Mouse (Mus musculus) intestine, embryonic 16.5 days (tissue): ENCODE results near the gene Plin1. TPM values are rescaled to one million over a fixed set of nuclear protein-coding genes. Genes with fewer than 3 reads are reported as not detected.

ENCODE experiments used
- ATAC-seq: fragments of 200-750 bp; cut with Nextera tagmentation; 2 replicates; pipeline ENCODE4 v1.8.0; 2017; ENCODE audit warnings: moderate TSS enrichment, moderate library complexity
- H3K27ac ChIP-seq: fragments of 300-500 bp; sonication (generic); 2 replicates; pipeline ENCODE4 v1.5.1; 2014; ENCODE audit warnings: mild to moderate bottlenecking, low read length
- H3K27me3 ChIP-seq: fragments of 300-500 bp; sonication (generic); replicated peaks from 2 replicates; pipeline ENCODE4 v1.6.1; 2014; ENCODE audit warnings: low read length, control low read depth, mixed read lengths; ENCODE audit not compliant: control insufficient read depth, insufficient read depth
- H3K36me3 ChIP-seq: fragments of 300-500 bp; sonication (generic); 2 replicates; pipeline ENCODE4 v1.6.1; 2014; ENCODE audit warnings: low read length, control low read depth; ENCODE audit not compliant: control insufficient read depth, insufficient read depth
- H3K4me1 ChIP-seq: fragments of 300-500 bp; sonication (generic); 2 replicates; pipeline ENCODE4 v1.6.1; 2014; ENCODE audit warnings: low read length, control low read depth, mixed read lengths; ENCODE audit not compliant: control insufficient read depth, insufficient read depth
- H3K4me2 ChIP-seq: fragments of 300-500 bp; sonication (generic); 2 replicates; pipeline ENCODE4 v1.6.1; 2014; ENCODE audit warnings: low read depth, low read length, control low read depth
- H3K4me3 ChIP-seq: fragments of 300-500 bp; sonication (generic); 2 replicates; pipeline ENCODE4 v1.5.1; 2014; ENCODE audit warnings: mild to moderate bottlenecking, low read length
- H3K9ac ChIP-seq: fragments of 300-500 bp; sonication (generic); 2 replicates; pipeline ENCODE4 v1.6.1; 2014; ENCODE audit warnings: low read depth, low read length
- H3K9me3 ChIP-seq: fragments of 300-500 bp; sonication (generic); 2 replicates; pipeline ENCODE4 v1.6.1; 2016; ENCODE audit warnings: low read length, control low read depth; ENCODE audit not compliant: control insufficient read depth
- WGBS: fragments of 180-500 bp; shearing (Covaris S2); extraction: QIAGEN DNeasy Blood & Tissue Kit; methylation state at CpG from one replicate; pipeline ENCODE4 v1.1.7; 2014; 5-methylcytosine and 5-hydroxymethylcytosine counted together
- polyA plus RNA-seq: library from polyadenylated mRNA; unstranded; fragments of >200 nt; fragmentation: Nextera tagmentation; extraction: Ambion mirVana; gene quantifications from 2 replicates; pipeline ENCODE4 v1.2.1, GENCODE M21; 2015

Gene Plin1
- polyA plus RNA-seq, 1 experiment from 2014 or later: not detected

DNA sequence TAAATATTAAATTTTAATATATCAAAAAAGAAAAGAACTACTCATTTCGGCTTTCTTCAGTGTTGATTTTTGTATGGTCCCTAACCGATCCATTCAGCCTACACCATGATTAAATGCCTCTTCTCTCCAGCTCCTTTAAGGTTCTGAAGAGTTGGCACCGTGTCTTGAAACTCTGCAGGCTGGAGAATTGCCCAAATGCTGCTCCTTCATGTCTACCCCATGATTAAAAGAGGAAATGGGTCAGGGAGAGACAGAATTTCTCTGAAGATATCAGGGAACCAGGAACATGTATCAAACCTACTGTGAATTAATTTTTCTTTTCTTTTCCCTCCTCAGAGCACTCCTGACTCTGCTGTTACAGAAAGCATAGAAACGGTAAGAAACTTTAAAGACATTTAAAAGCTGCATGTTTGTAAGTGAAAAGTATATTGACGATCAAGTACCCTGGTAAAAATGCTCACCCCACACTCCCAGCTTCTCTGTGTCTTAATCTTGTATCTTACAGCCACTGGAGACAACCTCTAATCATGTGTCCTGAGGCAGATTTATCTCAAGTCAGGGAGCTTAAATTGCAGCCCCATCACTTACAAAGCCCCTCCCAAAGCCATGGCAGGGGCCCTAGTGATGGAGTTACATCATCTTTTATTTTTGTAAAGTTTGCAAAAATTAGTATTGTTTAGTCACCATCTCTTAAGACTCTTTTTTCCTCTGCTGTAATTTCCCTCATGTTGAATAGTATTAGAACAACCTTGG lies 28.6 kb upstream of the Plin1 start:
- Histone ChIP-seq H3K36me3 (no peaks in the 10 kb centered on the region), H3K27ac (no peak overlapping the region), H3K27me3 (no peaks in the 10 kb centered on the region), H3K4me3 (no peak overlapping the region), H3K4me1 (no peaks in the 10 kb centered on the region), H3K4me2 (no peak overlapping the region), H3K9ac (no peak overlapping the region), H3K9me3 (no peaks in the 10 kb centered on the region)
- no peak for ATAC-seq
- 82% methylated on average over 5 of the region's 5 CpGs for WGBS

DNA sequence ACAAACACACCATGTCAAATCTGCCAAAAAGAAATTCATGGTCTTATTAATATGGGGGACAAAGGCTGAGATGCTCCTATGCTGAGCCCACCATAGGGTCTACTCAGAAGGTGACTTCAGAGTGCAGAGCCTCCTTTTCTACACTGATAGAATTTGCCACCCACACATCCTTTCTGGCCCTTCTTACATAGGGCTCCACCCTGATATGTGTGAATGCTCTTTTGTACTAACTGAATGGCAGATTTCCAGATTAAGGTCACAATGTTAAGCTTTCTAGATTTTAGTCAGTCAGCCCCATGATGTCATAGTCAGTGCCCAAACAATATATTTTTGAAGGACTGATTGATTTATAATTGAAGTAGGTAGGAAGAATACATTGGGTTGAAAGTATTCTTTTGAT lies 27.1 kb upstream of the Plin1 start:
- H3K9me3 ChIP-seq: no peaks in the 10 kb centered on the region
- H3K4me1 ChIP-seq: no peaks in the 10 kb centered on the region
- H3K4me3 ChIP-seq: no peak overlapping the region
- no peaks in the 10 kb centered on the region for H3K27me3 ChIP-seq
- H3K9ac ChIP-seq: no peak overlapping the region
- no peak for ATAC-seq
- no peak overlapping the region for H3K4me2 ChIP-seq
- H3K36me3 ChIP-seq: no peaks in the 10 kb centered on the region
- no peak overlapping the region for H3K27ac ChIP-seq

DNA sequence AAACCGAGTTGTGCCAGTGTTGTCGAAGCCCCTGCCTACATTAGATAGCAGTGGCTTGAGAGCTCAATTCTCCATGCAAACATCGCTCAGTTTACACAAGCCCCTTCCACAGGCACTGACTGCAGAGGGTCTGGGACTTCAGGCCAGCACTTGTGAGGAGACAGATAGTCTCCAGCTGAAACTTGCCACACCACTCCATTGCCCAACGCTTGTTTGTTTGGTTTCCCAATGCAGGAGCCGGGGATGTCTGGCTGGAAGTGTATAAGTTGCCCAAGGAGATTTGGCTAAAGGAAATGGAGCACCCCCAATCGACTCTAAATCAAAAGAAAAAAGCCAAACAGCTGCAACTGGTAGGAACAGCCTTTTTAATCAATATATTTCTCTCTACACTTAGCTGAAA lies 25.5 kb upstream of the Plin1 start:
- H3K27ac ChIP-seq: no peak overlapping the region
- no peak for ATAC-seq
- H3K9ac ChIP-seq: no peak overlapping the region
- H3K4me2 ChIP-seq: no peak overlapping the region
- H3K36me3 ChIP-seq: no peaks in the 10 kb centered on the region
- no peaks in the 10 kb centered on the region for H3K9me3 ChIP-seq
- no peaks in the 10 kb centered on the region for H3K27me3 ChIP-seq
- no peak overlapping the region for H3K4me3 ChIP-seq
- H3K4me1 ChIP-seq: no peaks in the 10 kb centered on the region
- WGBS: 38% methylated on average over 6 of the region's 6 CpGs

DNA sequence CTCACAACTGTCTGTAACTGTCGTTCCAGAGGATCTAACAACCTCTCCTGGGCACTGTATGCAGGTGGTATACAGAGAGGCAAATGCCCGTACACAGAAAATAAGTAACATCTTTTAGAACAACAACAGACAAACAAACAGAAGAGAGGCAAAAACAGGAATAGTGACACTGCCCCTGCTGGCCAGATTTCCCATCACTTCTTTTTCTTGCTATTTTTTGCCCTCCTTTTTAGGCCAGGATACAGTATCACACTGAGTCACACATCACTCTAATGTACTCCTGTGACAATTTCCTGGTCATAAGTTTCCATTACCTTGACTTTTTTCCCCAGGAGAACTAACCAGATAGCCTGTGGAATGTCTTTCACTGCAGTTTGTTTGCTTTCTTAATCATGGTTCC lies 23.6 kb upstream of the Plin1 start:
- Histone ChIP-seq H3K4me1 (no peaks in the 10 kb centered on the region), H3K9me3 (no peaks in the 10 kb centered on the region), H3K27me3 (no peaks in the 10 kb centered on the region), H3K9ac (no peak overlapping the region), H3K36me3 (no peaks in the 10 kb centered on the region), H3K4me2 (no peak overlapping the region), H3K27ac (no peak overlapping the region), H3K4me3 (no peak overlapping the region)
- no peak for ATAC-seq
- 51% methylated on average over 2 of the region's 2 CpGs for WGBS

DNA sequence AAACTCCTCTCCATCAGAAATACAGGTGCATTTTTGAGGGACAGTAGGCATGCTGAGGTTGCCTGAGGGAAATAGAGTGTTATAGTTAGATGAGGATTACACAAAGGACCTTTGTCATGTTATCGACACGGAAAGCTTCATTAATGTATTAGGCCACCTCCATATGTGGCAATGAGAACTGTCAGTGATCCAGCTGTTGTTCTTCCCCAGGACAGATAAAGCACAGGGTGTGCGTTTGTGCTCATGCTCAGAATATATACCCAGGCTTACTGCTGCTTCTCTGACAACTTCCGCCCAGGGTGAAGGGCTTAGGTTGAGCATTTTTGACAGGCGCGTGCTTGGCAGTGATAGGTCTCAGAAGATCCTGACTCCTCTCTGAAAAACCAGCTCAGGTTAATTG lies 16.8 kb upstream of the Plin1 start:
- ATAC-seq: no peak
- H3K4me3 ChIP-seq: no peak overlapping the region
- no peak overlapping the region for H3K4me2 ChIP-seq
- H3K27ac ChIP-seq: no peak overlapping the region
- no peaks in the 10 kb centered on the region for H3K27me3 ChIP-seq
- 84% methylated on average over 6 of the region's 6 CpGs for WGBS
- H3K9me3 ChIP-seq: no peaks in the 10 kb centered on the region
- no peak overlapping the region for H3K9ac ChIP-seq
- H3K36me3 ChIP-seq: no peaks in the 10 kb centered on the region
- H3K4me1 ChIP-seq: no peaks in the 10 kb centered on the region

DNA sequence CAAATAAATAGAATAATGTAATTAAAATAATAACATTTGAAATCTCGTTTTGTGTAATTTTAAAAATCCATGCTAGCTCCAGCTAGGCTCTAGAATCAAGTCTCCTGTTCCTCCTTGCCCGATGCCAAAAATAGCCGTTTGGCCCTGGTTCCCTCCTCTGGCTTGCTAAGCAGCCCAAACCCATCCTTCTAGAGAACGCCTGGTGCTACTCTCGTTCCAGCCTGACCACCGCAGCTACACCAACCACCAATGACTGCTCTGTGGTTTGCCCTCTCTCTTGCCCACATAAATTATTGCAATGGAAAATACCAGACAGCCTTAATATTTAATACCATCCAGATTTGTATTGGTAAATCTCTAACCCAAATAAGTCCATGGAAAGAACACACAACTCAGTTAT lies 15.0 kb upstream of the Plin1 start:
- H3K4me2 ChIP-seq: no peak overlapping the region
- H3K9ac ChIP-seq: no peak overlapping the region
- no peaks in the 10 kb centered on the region for H3K36me3 ChIP-seq
- H3K27me3 ChIP-seq: no peaks in the 10 kb centered on the region
- no peak for ATAC-seq
- H3K4me1 ChIP-seq: 0 out of 2 replicates have a peak, but pooled peaks cover 7% of the 10 kb centered on the region
- no peak overlapping the region for H3K4me3 ChIP-seq
- no peaks in the 10 kb centered on the region for H3K9me3 ChIP-seq
- H3K27ac ChIP-seq: no peak overlapping the region
- WGBS: 80% methylated on average over 6 of the region's 6 CpGs

DNA sequence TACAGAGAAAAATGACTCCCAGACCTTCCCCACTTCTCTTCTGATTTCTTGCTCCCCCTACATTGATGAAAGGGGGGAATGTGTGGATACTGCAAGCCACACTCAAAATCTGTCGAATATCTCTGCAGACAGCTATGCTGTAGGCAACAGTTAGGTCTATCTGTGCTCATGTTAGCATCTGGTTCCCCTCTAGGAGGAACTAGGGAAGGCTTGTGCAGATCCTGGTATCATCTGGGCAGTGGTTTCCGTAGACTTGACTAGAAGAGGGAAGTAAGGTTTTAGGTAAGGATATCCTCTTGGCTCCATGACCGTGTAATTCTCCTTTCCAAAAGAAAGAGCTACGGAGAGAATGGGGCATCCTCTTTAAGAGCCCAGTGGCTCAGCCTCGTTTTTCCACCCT lies 11.9 kb upstream of the Plin1 start:
- Histone ChIP-seq H3K36me3 (no peaks in the 10 kb centered on the region), H3K27me3 (no peaks in the 10 kb centered on the region), H3K4me2 (no peak overlapping the region), H3K4me1 (0 out of 2 replicates have a peak, but pooled peaks cover 7% of the 10 kb centered on the region), H3K9ac (no peak overlapping the region), H3K9me3 (no peaks in the 10 kb centered on the region), H3K27ac (no peak overlapping the region), H3K4me3 (no peak overlapping the region)
- WGBS: 70% methylated on average over 5 of the region's 5 CpGs
- ATAC-seq: no peak

DNA sequence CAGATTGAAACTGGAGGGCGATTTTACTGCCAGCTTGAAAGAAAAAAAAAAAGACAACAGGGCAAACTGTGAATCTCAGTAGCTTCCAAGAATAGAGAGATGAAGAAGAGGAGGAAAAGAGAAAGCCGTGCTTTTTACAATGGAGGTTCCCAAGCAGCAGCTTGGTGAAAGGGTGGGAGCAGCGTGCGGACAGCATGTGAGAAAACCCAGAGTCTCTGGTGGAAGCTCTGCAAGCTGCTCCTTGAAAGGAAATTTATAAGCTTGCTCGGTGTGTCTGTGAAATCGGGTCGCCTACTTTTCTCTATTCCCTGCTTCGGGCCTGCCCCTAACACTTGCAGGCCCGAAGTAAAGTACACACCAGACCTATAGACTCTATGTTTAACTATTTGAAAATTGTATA lies 11.3 kb upstream of the Plin1 start:
- WGBS: 82% methylated on average over 9 of the region's 9 CpGs
- Histone ChIP-seq H3K27ac (no peak overlapping the region), H3K4me1 (0 out of 2 replicates have a peak, but pooled peaks cover 7% of the 10 kb centered on the region), H3K9ac (no peak overlapping the region), H3K36me3 (no peaks in the 10 kb centered on the region), H3K4me3 (no peak overlapping the region), H3K4me2 (no peak overlapping the region), H3K9me3 (no peaks in the 10 kb centered on the region), H3K27me3 (no peaks in the 10 kb centered on the region)
- ATAC-seq: no peak

DNA sequence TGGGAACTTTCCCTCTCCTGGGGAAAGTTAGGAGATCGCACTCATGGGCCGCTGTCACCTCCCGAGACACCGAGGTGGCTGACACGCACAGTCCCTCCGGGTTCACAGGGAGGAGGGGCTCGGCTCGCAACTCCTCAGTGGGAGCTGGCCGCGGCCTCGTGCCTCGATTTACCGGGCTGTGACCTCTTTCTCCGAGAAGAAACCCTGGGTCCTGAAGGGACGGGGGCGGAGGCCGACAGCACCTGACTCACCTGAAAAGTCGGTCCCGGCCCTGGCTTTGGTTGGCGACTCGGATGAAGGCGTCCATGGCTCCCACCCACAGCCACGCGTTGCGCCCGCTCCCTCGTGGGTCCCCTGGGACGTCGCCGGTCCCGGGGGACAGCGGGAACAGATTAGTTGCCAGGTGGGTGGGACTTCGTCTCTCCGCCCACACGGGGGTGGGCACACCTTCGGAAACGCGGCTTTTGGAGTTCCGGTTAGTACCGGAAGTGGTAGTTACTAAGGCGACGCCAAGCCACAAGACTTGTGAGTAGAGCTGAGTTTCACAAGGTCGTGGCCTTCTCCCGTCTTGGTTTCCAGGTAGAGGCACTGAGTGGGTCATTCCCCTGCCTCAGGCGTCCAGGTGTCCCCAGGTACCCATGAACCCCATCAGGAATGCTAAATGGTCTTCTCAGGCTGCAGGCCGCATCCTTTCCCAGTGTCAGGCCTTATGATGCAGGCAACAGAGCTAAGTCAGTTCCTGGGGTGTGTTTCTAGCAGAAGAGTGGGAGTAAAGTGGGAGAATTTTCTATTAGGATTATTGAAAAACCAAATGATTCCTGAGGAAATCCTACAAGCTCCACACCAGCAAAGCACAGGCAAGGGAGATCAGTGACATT lies 10.2 kb upstream of the Plin1 start, which contains the start of the genes Pex11a and Wdr93:
Pex11a (minus strand) TSS at position 473 of the 878 bp plus-strand sequence.
Wdr93 (plus strand) TSS at position 505 of the 878 bp plus-strand sequence.
- ATAC-seq: peak; percentile 90
- Histone ChIP-seq H3K36me3 (no peaks in the 10 kb centered on the region), H3K9ac (peak within 1 kb of the TSS; percentile 76), H3K27me3 (no peaks in the 10 kb centered on the region), H3K4me2 (peak within 1 kb of the TSS; percentile 95), H3K4me3 (peak within 1 kb of the TSS; percentile 72), H3K4me1 (0 out of 2 replicates have a peak, but pooled peaks cover 7% of the 10 kb centered on the region), H3K27ac (no peak within 1 kb of the TSS), H3K9me3 (no peaks in the 10 kb centered on the region)
- WGBS: 2% methylated on average over 46 of the region's 46 CpGs
